Mouse (Mus musculus) gonadal fat pad, adult 2 months (tissue): ENCODE measurements around the gene Gm20924. TPM values are rescaled to one million over a fixed set of nuclear protein-coding genes. Genes with fewer than 3 reads are reported as not detected.
"Not testable (repeated sequence)": the region's sequence is repeated elsewhere in the genome, so short reads cannot be mapped to it uniquely, and the experiment has no call there.

Experiments used
- DNase-seq: peaks from one replicate; pipeline ENCODE4 v3.0.0-alpha.2; 2012; ENCODE audit warnings: low read depth
- polyA plus RNA-seq: library from polyadenylated mRNA; depleted of rRNA; stranded (reverse); fragments of >200 nt; gene quantifications from 2 replicates; pipeline ENCODE4 v1.2.3, GENCODE M21; 2012; rRNA removed

Gm20924 gene
- polyA plus RNA-seq, result not detected in 2 replicates

GRCm38 (mm10) chrY:65207427-65207826, at the start of gene Gm20924:
TSS of gene Gm20924 (minus strand) at chrY:65207527.
- not testable (repeated sequence) for DNase-seq

Other genes with a start within 250 kb of the Gm20924 start
- gene Gm20736, start 170.2 kb upstream of the Gm20924 start, polyA plus RNA-seq, result not detected in 2 replicates